Mouse (Mus musculus): ENCODE measurements around the gene H2afz.
"Not testable (repeated sequence)": the region's sequence is repeated elsewhere in the genome, so short reads cannot be mapped to it uniquely, and the experiment has no call there.

Gene H2afz

GRCm38 (mm10) chr3:137863330-137864123 lies 760 bp upstream of the H2afz start:
- no peak for DNase-seq (ENCODE audit: low spot score)

GRCm38 (mm10) chr3:137864988-137865982 lies 998 bp downstream of the H2afz start:
- peak; percentile 80 for DNase-seq (ENCODE audit: low spot score)

- peak; percentile 19 for DNase-seq (ENCODE audit: low spot score)
Observed at GRCm38 (mm10) chr3:137867133-137867436, 2.8 kb downstream of the H2afz start.

- DNase-seq (ENCODE audit: low spot score) = peak; percentile 59
Observed at GRCm38 (mm10) chr3:137867437-137868093, 3.3 kb downstream of the H2afz start, which contains the start of gene Dnajb14. TSS of gene Dnajb14 (plus strand) at chr3:137867675.

- DNase-seq (ENCODE audit: low spot score) = no peak
Observed at GRCm38 (mm10) chr3:137868094-137868913, 4.0 kb downstream of the H2afz start.

GRCm38 (mm10) chr3:137869395-137869794 lies 5.1 kb downstream of the H2afz start:
- DNase-seq (ENCODE audit: low spot score) = no peak

- no peak for DNase-seq (ENCODE audit: low spot score)
Observed at GRCm38 (mm10) chr3:137879313-137879712, 15.0 kb downstream of the H2afz start.

GRCm38 (mm10) chr3:137880109-137880748 lies 15.9 kb downstream of the H2afz start:
- DNase-seq (ENCODE audit: low spot score) = no peak

- no peak for DNase-seq (ENCODE audit: low spot score)
Observed at GRCm38 (mm10) chr3:137881093-137881492, 16.8 kb downstream of the H2afz start.

- DNase-seq (ENCODE audit: low spot score) = no peak
Observed at GRCm38 (mm10) chr3:137887961-137888360, 23.7 kb downstream of the H2afz start.

GRCm38 (mm10) chr3:137891089-137891488 lies 26.8 kb downstream of the H2afz start:
- DNase-seq (ENCODE audit: low spot score) = no peak

GRCm38 (mm10) chr3:137892118-137892517 lies 27.8 kb downstream of the H2afz start:
- no peak for DNase-seq (ENCODE audit: low spot score)

GRCm38 (mm10) chr3:137893789-137894188 lies 29.5 kb downstream of the H2afz start:
- no peak for DNase-seq (ENCODE audit: low spot score)

GRCm38 (mm10) chr3:137895196-137895595 lies 30.9 kb downstream of the H2afz start:
- DNase-seq (ENCODE audit: low spot score) = no peak

- no peak for DNase-seq (ENCODE audit: low spot score)
Observed at GRCm38 (mm10) chr3:137896386-137896785, 32.1 kb downstream of the H2afz start.

GRCm38 (mm10) chr3:137896867-137897266 lies 32.6 kb downstream of the H2afz start:
- DNase-seq (ENCODE audit: low spot score) = no peak

- no peak for DNase-seq (ENCODE audit: low spot score)
Observed at GRCm38 (mm10) chr3:137897685-137898084, 33.4 kb downstream of the H2afz start.

GRCm38 (mm10) chr3:137900149-137900548 lies 35.9 kb downstream of the H2afz start:
- no peak for DNase-seq (ENCODE audit: low spot score)

GRCm38 (mm10) chr3:137913093-137913492 lies 48.8 kb downstream of the H2afz start:
- DNase-seq (ENCODE audit: low spot score) = no peak

- not testable (repeated sequence) for DNase-seq (ENCODE audit: low spot score)
Observed at GRCm38 (mm10) chr3:137914567-137914966, 50.3 kb downstream of the H2afz start.
